Mouse (Mus musculus) embryonic fibroblast, embryonic 13.5 days (primary cell): ENCODE measurements around the gene Rab7. TPM values are rescaled to one million over a fixed set of nuclear protein-coding genes. Genes with fewer than 3 reads are reported as not detected.

Source experiments
- H3K27ac ChIP-seq: 2 replicates; pipeline ENCODE4 v1.5.1; 2012; ENCODE audit warnings: low read length, control low read depth, inconsistent platforms; ENCODE audit not compliant: insufficient read depth
- H3K4me1 ChIP-seq: 2 replicates; pipeline ENCODE4 v1.6.1; 2011; ENCODE audit warnings: low read length; ENCODE audit not compliant: control insufficient read depth, insufficient read depth
- H3K4me3 ChIP-seq: 2 replicates; pipeline ENCODE4 v1.5.1; 2011; ENCODE audit warnings: mild to moderate bottlenecking, control low read depth, low read length; ENCODE audit not compliant: insufficient read depth
- CTCF ChIP-seq: IDR thresholded peaks from 2 replicates; pipeline ENCODE4 v1.5.1; 2011; ENCODE audit warnings: mild to moderate bottlenecking, control low read depth, low read length, moderate library complexity, borderline replicate concordance; ENCODE audit not compliant: insufficient read depth
- POLR2A ChIP-seq: IDR thresholded peaks from 2 replicates; pipeline ENCODE4 v1.6.1; 2011; ENCODE audit warnings: low read depth, mild to moderate bottlenecking, control low read depth, low read length, moderate library complexity
- polyA plus RNA-seq: library from polyadenylated mRNA; stranded (reverse); fragments of >200 nt; gene quantifications from 2 replicates; pipeline ENCODE4 v1.2.4, GENCODE M21; 2011; ENCODE audit warnings: low read depth; ENCODE audit not compliant: missing spikeins, insufficient read length

The Rab7 gene
- polyA plus RNA-seq = 255 and 279 TPM in 2 replicates

DNA sequence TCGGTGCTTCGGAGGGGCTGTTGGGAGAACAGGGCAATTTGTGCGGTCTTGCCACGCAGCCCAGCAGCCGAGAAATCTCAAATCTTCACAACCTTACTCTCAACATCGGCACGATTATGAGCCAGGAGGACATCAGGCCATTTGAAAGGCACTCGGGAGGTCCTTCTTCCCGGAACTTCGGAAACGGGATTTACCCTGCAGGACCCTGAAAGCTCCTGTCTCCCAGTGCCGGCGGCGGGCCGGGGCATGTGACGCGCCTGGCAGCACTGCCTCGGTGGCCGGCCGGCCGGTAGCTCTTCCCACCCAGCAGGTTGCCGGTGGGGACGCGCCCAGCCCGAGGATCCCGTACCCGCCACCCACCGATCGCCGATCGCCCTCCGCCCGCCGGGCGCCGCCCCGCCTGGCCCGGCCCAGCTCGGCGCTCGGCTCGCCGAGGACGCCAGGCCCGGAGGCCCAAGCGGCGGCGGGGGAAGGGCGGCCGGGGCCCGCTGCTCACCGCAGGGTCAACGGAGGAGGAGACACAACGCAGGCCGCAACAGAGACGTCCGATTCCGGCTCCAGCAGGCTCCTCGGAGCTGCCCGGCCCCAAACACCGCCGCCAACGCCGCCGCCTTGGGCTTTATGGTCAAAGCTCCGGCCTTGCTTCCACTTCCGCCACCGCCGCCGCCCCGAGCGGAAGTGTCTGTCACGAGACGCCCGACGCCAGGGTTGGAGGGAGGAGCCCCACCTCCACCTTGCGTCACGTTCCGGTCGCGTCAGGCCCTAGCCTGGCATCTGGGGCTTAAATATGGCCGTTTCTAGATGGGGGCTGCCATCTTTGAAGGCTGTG, at the start of gene Rab7:
Gene Rab7 (minus strand): TSS at position 694 of the 829 bp plus-strand sequence.
- H3K4me1 ChIP-seq = peaks cover 19% of the 10 kb centered on the region
- TF ChIP-seq CTCF (no peak), POLR2A (peak; percentile 86)
- peak within 1 kb of the TSS; percentile 45 for H3K27ac ChIP-seq
- H3K4me3 ChIP-seq = peak within 1 kb of the TSS; percentile 95

DNA sequence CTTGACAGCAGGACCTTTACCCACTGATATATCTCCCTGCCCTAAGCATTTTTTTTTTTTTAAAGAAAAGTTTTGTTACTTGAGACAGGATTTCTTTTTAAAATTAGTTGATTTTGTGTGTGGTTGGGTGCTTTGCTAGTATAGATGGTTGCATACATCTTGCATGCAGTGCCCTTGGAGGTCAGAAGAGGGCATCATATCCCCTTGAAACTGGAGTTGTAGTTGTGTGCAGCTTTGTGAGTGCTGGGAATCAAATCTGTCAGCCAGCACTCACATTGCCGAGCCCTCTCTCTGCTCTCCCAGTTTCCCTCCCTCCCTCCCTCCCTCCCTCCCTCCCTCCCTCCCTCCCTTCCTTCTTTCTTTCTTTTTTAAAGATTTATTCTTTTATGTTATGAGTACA, 43.9 kb upstream of the Rab7 start:
- H3K4me1 ChIP-seq = peaks cover 9% of the 10 kb centered on the region
- no peak for TF ChIP-seq POLR2A
- TF ChIP-seq CTCF = no peak

DNA sequence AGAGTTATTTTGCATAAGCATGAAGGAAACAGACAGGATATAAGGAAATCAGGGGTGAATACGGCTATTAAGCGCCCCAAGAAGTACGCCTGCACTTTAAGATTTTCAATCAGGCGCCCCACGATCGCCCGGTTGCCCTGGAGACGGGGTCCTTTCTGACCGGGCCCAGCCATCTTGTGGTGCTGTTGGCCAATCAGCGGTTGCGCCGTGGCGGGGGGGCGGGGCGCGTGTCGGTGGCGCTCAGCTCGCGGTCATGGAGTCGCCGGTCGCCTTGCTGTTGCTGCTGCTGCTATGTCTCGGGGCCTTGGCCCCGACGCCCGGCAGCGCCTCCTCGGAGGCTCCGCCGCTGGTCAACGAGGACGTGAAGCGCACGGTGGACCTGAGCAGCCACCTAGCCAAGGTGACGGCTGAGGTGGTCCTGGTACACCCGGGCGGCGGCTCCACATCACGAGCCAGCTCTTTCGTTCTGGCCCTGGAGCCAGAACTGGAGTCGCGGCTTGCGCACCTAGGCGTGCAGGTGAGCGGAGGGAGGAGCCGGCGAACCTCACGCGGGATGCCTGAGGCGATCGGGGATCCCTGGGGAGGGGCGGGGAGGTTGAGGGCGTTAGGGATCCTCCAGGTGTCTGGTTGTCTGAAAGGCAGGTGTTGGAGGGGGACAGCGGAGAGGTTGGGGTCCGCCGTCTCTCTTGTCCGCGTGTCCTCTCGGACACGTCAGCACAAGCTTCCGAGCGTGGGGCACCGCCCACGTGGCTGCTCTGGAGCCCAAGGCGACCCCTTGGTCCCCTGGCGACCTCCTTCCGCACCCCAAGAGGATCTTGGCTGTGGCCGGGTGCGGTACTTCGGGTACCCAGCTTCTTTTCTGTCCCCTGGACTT, 39.4 kb upstream of the Rab7 start, which contains the start of gene Rpn1:
Gene Rpn1 (plus strand): TSS at position 205 of the 874 bp plus-strand sequence.
- H3K4me1 ChIP-seq = peaks cover 9% of the 10 kb centered on the region
- no peak within 1 kb of the TSS; the same call in 1 of the 2 replicates for H3K27ac ChIP-seq
- peak within 1 kb of the TSS; percentile 87 for H3K4me3 ChIP-seq
- TF ChIP-seq POLR2A = peak; percentile 75
- no peak for TF ChIP-seq CTCF

More for the DNA sequence above, 43.9 kb upstream of the Rab7 start:
- H3K4me3 ChIP-seq = no peak overlapping the region
- no peak overlapping the region for H3K27ac ChIP-seq

DNA sequence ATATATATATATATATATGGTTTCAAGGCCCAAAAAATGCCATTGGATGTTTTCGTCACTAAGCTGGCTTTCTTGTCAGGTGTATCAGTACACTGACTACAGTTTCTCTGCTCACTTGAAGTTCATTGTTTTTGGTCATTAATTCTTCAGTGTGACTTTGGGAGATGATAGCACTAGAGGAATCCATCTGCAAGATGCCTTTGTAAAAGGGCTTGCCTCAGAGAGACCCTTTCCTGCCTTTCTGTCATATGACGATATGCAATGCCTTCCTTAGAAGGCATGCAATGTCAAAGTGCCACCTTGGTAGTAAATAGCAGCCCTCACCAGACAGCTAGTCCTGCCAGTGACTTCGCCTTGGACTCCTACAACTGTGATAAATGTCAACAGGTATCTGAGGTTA, 38.6 kb upstream of the Rab7 start:
- no peak overlapping the region; the same call in 1 of the 2 replicates for H3K27ac ChIP-seq
- no peak overlapping the region for H3K4me3 ChIP-seq

DNA sequence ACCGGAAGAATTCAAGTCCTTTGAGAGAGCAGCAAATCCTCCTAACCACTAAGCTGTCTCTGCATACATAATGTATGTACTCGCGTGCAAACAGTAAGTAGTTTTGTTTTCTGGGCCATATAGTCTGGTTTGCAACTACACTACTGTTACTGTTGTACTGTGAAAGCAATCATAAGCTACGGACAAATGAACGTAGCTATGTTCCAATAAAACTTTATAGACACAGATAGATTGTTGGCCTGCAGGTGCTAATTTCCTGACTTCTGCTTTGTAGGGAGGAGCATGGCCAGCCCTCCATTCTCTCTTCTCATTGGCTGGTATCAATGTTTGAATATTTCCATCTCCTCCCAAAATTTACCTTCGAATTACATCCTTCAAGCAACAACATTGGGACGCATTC, 38.0 kb upstream of the Rab7 start:
- Histone ChIP-seq H3K4me1 (peaks cover 9% of the 10 kb centered on the region), H3K27ac (no peak overlapping the region), H3K4me3 (no peak overlapping the region)
- no peak for TF ChIP-seq POLR2A
- TF ChIP-seq CTCF = no peak

More for the DNA sequence above, 38.6 kb upstream of the Rab7 start:
- no peak for TF ChIP-seq CTCF
- TF ChIP-seq POLR2A = no peak
- H3K4me1 ChIP-seq = peaks cover 9% of the 10 kb centered on the region

DNA sequence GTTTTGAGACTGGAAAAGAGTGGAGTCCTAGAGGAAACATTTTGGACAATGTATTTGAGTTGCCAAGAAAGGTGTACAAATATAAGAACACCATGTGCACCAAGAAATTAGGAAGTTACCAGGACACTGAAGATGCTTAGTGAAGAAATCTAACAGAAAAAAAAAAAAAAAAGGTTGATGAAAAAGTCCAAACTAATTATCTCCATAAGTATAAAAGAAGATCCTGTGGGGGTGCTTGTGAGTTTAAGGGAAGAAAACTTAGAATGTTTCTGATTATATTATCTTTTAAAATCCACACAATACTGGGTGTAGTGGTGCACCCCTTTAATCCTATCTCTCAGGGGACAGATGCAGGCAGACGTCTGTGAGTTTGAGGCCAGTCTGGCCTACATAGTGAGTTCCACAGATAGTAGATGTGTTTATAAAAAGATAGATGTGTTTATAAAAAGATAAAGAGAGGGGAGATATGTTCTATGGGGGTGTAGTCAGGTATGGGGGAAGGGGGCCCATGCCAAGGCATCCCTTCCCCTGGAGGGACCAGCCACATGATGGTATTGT, 31.0 kb upstream of the Rab7 start:
- TF ChIP-seq POLR2A (no peak), CTCF (no peak)
- Histone ChIP-seq H3K4me1 (no peaks in the 10 kb centered on the region), H3K4me3 (no peak overlapping the region), H3K27ac (no peak overlapping the region)

DNA sequence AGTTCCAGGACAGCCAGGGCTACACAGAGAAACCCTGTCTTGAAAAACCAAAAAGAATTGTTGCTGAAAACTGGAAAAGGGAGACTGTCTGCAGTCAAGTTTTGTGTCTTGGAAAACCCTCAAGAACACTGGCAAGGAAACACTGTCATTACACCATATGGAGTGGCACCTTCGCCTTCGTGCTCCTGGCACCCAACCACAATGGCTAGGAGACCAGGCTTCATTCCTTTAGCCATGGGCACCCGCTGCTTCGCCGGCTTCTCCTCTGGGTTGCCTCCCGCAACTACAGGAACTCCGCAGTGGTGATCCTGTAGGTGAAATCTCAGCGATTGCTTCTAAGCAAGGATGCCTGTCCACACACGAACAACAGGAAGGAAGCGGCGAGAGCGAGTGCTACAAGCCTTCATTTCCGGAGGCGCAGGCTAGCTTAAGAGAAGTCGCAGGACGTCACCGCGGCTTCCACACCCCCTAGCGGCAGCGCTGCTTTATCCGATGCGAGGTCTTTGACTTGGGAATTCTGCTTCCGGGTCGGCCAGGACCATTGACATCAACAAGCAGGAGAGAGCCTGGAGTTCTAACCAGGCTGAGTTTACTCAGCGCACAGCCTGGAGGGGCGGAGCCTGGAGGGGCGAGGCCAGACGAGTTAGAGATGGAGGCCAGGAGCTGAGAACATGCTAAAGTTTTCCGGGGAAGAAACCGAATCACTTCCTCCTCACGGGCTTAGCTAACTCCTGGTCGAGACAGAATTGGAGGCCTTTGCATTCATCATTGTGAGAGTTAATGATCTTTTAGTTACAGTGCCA, 29.9 kb upstream of the Rab7 start:
- 0 out of 2 replicates have a peak overlapping the region, but pooled peaks have one; percentile 37 for H3K27ac ChIP-seq
- H3K4me3 ChIP-seq = peak overlapping the region; percentile 21; the same call in 1 of the 2 replicates
- TF ChIP-seq POLR2A (peak; percentile 76), CTCF (peak; percentile 59; the same call in 1 of the 2 replicates)
- H3K4me1 ChIP-seq = no peaks in the 10 kb centered on the region

DNA sequence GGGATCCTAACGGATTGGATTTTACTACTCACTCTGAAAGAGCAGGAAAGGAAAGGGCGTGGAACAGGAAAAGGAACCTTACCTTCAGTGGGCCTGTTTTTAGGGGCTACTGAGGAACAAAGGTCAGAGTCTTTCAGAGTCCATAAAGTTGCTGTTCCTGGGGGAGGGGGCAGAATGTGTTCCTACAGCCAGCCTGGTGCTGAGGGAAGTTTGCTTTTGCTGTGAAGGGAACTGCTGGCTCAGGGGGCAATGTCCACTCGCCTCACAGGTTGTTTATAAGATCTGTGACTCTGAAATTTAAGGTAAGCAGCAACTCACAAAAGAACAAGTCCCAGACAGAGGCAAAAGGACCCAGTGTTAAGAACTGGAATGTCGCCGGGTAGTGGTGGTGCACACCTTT, 26.1 kb upstream of the Rab7 start:
- Histone ChIP-seq H3K27ac (no peak overlapping the region), H3K4me3 (no peak overlapping the region), H3K4me1 (no peaks in the 10 kb centered on the region)
- TF ChIP-seq CTCF = no peak
- no peak for TF ChIP-seq POLR2A
